Mouse (Mus musculus) MEL (cell line): ENCODE data around the gene Hist1h2af. TPM values are rescaled to one million over a fixed set of nuclear protein-coding genes. Genes with fewer than 3 reads are reported as not detected.

Experiments used
- DNase-seq: peaks from one replicate; pipeline ENCODE4 v3.0.0; 2011; ENCODE audit warnings: low read depth, low spot score
- H3K27ac ChIP-seq: 2 replicates; pipeline ENCODE4 v1.5.1; 2012; ENCODE audit warnings: low read depth, mild to moderate bottlenecking, control low read depth, low read length, moderate library complexity; ENCODE audit not compliant: control insufficient read depth
- H3K27me3 ChIP-seq, 2 experiments: fragments of 150-350 bp in 1 of 2; sonication (generic) in 1 of 2; 2 replicates each; pipeline ENCODE4 v1.6.1; 2012; ENCODE audit warnings: low read length in 2 of 2, mild to moderate bottlenecking in 2 of 2, improper control_type of control experiment in 1 of 2, moderate library complexity in 1 of 2; ENCODE audit not compliant: insufficient read depth in 2 of 2, control insufficient read depth in 1 of 2
- H3K36me3 ChIP-seq, 2 experiments: 2 replicates each; pipeline ENCODE4 v1.6.1; 2012 to 2014; ENCODE audit warnings: low read length in 2 of 2, improper control_type of control experiment in 1 of 2, inconsistent platforms in 1 of 2, mild to moderate bottlenecking in 1 of 2; ENCODE audit not compliant: insufficient read depth in 2 of 2, control insufficient read depth in 1 of 2
- H3K4me1 ChIP-seq, 2 experiments: fragments of 150-350 bp in 1 of 2; sonication (generic) in 1 of 2; 2 replicates each; pipeline ENCODE4 v1.6.1; 2012; ENCODE audit warnings: low read length in 2 of 2, improper control_type of control experiment in 1 of 2, mild to moderate bottlenecking in 1 of 2; ENCODE audit not compliant: insufficient read depth in 2 of 2, control insufficient read depth in 1 of 2
- H3K4me3 ChIP-seq, 2 experiments: fragments of 150-350 bp in 1 of 2; sonication (generic) in 1 of 2; 2 replicates each; pipeline ENCODE4 v1.5.1; 2012; ENCODE audit warnings: low read depth in 2 of 2, low read length in 2 of 2, mild to moderate bottlenecking in 2 of 2, moderate library complexity in 2 of 2, control low read depth in 1 of 2, improper control_type of control experiment in 1 of 2; ENCODE audit not compliant: control insufficient read depth in 1 of 2, insufficient read depth in 1 of 2
- H3K79me2 ChIP-seq: 2 replicates; pipeline ENCODE4 v1.6.1; 2012; ENCODE audit warnings: mild to moderate bottlenecking, low read length, moderate library complexity; ENCODE audit not compliant: control insufficient read depth, poor library complexity, insufficient read depth
- H3K9ac ChIP-seq: 2 replicates; pipeline ENCODE4 v1.6.1; 2012; ENCODE audit warnings: low read depth, mild to moderate bottlenecking, control low read depth, low read length, moderate library complexity; ENCODE audit not compliant: control insufficient read depth, poor library complexity, severe bottlenecking
- H3K9me3 ChIP-seq: fragments of 150-350 bp; sonication (generic); replicated peaks from 2 replicates; pipeline ENCODE4 v1.6.1; 2012; ENCODE audit warnings: mild to moderate bottlenecking, low read length, improper control_type of control experiment, moderate library complexity; ENCODE audit not compliant: insufficient read depth
- BHLHE40 ChIP-seq: IDR thresholded peaks from 2 replicates; pipeline ENCODE4 v1.6.1; 2012; ENCODE audit warnings: low read depth, mild to moderate bottlenecking, inconsistent platforms, low read length, improper control_type of control experiment, borderline replicate concordance
- CHD1 ChIP-seq: IDR thresholded peaks from 2 replicates; pipeline ENCODE4 v1.6.1; 2012; ENCODE audit warnings: low read depth, mild to moderate bottlenecking, inconsistent platforms, low read length, improper control_type of control experiment
- CTCF ChIP-seq, 3 experiments: IDR thresholded peaks in 2 of 3; conservative IDR thresholded peaks in 1 of 3; 2 replicates each; pipeline ENCODE4 v1.5.1; 2011 to 2012; ENCODE audit warnings: low read length in 3 of 3, low read depth in 2 of 3, mild to moderate bottlenecking in 2 of 3, improper control_type of control experiment in 1 of 3, inconsistent platforms in 1 of 3, mixed read lengths in 1 of 3, moderate library complexity in 1 of 3; ENCODE audit not compliant: control insufficient read depth in 1 of 3, insufficient read depth in 1 of 3, poor library complexity in 1 of 3, severe bottlenecking in 1 of 3
- E2F4 ChIP-seq: IDR thresholded peaks from 2 replicates; pipeline ENCODE4 v1.6.1; 2011; ENCODE audit warnings: low read depth, low read length, improper control_type of control experiment, borderline replicate concordance
- ETS1 ChIP-seq: IDR thresholded peaks from 2 replicates; pipeline ENCODE4 v1.6.1; 2012; ENCODE audit warnings: low read depth, mild to moderate bottlenecking, inconsistent platforms, low read length, improper control_type of control experiment, moderate library complexity
- GABPA ChIP-seq: IDR thresholded peaks from 2 replicates; pipeline ENCODE4 v1.6.1; 2012; ENCODE audit warnings: low read depth, mild to moderate bottlenecking, inconsistent platforms, low read length, improper control_type of control experiment, moderate library complexity
- GATA1 ChIP-seq: IDR thresholded peaks from 2 replicates; pipeline ENCODE4 v1.6.1; 2011; ENCODE audit warnings: low read depth, low read length, improper control_type of control experiment
- JUND ChIP-seq: IDR thresholded peaks from 2 replicates; pipeline ENCODE4 v1.6.1; 2011; ENCODE audit warnings: low read depth, mild to moderate bottlenecking, improper control_type of control experiment, low read length
- KAT2A ChIP-seq: conservative IDR thresholded peaks from 2 replicates; pipeline ENCODE4 v1.6.1; 2012; ENCODE audit warnings: low read depth, low read length, improper control_type of control experiment, inconsistent platforms
- MXI1 ChIP-seq: IDR thresholded peaks from 2 replicates; pipeline ENCODE4 v1.6.1; 2011; ENCODE audit warnings: mild to moderate bottlenecking, low read depth, low read length, improper control_type of control experiment
- MYC ChIP-seq: IDR thresholded peaks from 2 replicates; pipeline ENCODE4 v1.6.1; 2011; ENCODE audit warnings: low read depth, mild to moderate bottlenecking, low read length, improper control_type of control experiment, moderate library complexity
- NRF1 ChIP-seq: IDR thresholded peaks from 2 replicates; pipeline ENCODE4 v1.6.1; 2014; ENCODE audit warnings: low read depth, mild to moderate bottlenecking, inconsistent platforms, low read length, improper control_type of control experiment, moderate library complexity; ENCODE audit not compliant: poor library complexity, insufficient read depth, severe bottlenecking
- POLR2A ChIP-seq, 2 experiments: IDR thresholded peaks; 2 replicates each; pipeline ENCODE4 v1.6.1; 2011 to 2012; ENCODE audit warnings: low read length in 2 of 2, mild to moderate bottlenecking in 2 of 2, control low read depth in 1 of 2, improper control_type of control experiment in 1 of 2, low read depth in 1 of 2, moderate library complexity in 1 of 2; ENCODE audit not compliant: control insufficient read depth in 1 of 2, insufficient read depth in 1 of 2, poor library complexity in 1 of 2
- POLR2AphosphoS2 ChIP-seq: IDR thresholded peaks from 2 replicates; pipeline ENCODE4 v1.6.1; 2011; ENCODE audit warnings: low read length, improper control_type of control experiment
- RAD21 ChIP-seq: IDR thresholded peaks from 2 replicates; pipeline ENCODE4 v1.6.1; 2011; ENCODE audit warnings: mild to moderate bottlenecking, low read depth, low read length, improper control_type of control experiment
- SIN3A ChIP-seq: IDR thresholded peaks from 2 replicates; pipeline ENCODE4 v1.6.1; 2012; ENCODE audit warnings: low read length, improper control_type of control experiment, inconsistent platforms
- SMC3 ChIP-seq: IDR thresholded peaks from 2 replicates; pipeline ENCODE4 v1.6.1; 2011; ENCODE audit warnings: low read depth, low read length, improper control_type of control experiment
- TAL1 ChIP-seq: IDR thresholded peaks from 2 replicates; pipeline ENCODE4 v1.6.1; 2012; ENCODE audit warnings: mild to moderate bottlenecking, inconsistent platforms, low read length, moderate library complexity, mixed read lengths
- TBP ChIP-seq: IDR thresholded peaks from 2 replicates; pipeline ENCODE4 v1.8.0; 2011; ENCODE audit warnings: low read depth, low read length, improper control_type of control experiment
- ZMIZ1 ChIP-seq: IDR thresholded peaks from 2 replicates; pipeline ENCODE4 v1.6.1; 2012; ENCODE audit warnings: low read depth, mild to moderate bottlenecking, inconsistent platforms, low read length, improper control_type of control experiment, moderate library complexity
- polyA plus RNA-seq, 2 experiments: library from polyadenylated mRNA; stranded (reverse) in 1 of 2; unstranded in 1 of 2; fragments of >175 nt in 1 of 2; fragments of >200 nt in 1 of 2; gene quantifications; 2 replicates each; pipeline versions ENCODE4 v1.2.1 to v1.2.4; 2012; ENCODE audit warnings: low replicate concordance in 2 of 2, low read depth in 1 of 2; ENCODE audit not compliant: insufficient read length in 2 of 2, insufficient read depth in 1 of 2, missing spikeins in 1 of 2
- total RNA-seq: library from RNA; depleted of rRNA; stranded (reverse); fragments of 300-350 nt; gene quantifications from 2 replicates; pipeline ENCODE4 v1.2.3, GENCODE M21; 2012

Gene Hist1h2af
- total and polyA plus RNA-seq, 3 experiments: 64.3 to 939 TPM; not detected in 1

DNA sequence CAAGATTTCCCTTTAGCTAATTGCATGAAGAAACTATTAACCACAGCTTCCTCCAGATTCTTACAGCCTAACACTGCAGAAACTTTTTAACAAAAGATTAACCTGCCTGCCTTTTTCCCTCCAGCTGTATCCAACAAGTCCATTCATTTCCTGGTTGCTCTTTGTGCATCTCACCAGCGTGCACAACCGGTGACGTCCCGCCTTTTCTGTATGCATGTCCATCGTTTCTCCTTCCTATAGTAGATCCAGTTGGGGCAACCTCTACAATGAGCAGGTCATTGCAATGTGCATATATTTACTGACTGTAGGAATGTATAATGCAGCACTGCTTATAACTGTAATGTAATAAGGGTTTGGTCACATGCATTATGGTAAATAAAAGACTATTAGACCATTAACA lies 9.7 kb upstream of the Hist1h2af start:
- Histone ChIP-seq H3K9me3 (no peaks in the 10 kb centered on the region), H3K9ac (no peak overlapping the region), H3K27ac (no peak overlapping the region), H3K4me1 (peaks cover 6 to 13% of the 10 kb centered on the region in 2 experiments), H3K79me2 (no peaks in the 10 kb centered on the region), H3K4me3 (peak overlapping the region in 1 of 2 experiments; percentile 33; a peak in 3 of 4 replicates), H3K27me3 (no peaks in the 10 kb centered on the region), H3K36me3 (peaks cover 0 to 28% of the 10 kb centered on the region in 2 experiments; a peak in 2 of 4 replicates)
- peak; percentile 57 for DNase-seq
- no peak for TF ChIP-seq ETS1
- TF ChIP-seq MYC: no peak
- TF ChIP-seq JUND: no peak
- TF ChIP-seq SMC3: no peak
- TF ChIP-seq, all 39 proteins: peak for 0

GRCm38 (mm10) chr13:23524654-23525053 lies 9.1 kb upstream of the Hist1h2af start:
- H3K27me3 ChIP-seq: no peaks in the 10 kb centered on the region
- TF ChIP-seq GATA1 (peak; percentile 66), E2F4 (no peak), CTCF (IDR thresholded peaks at IDR 0.05 in 2 of 3, conservative IDR thresholded peaks at IDR 0.05 in 1 of 3; ENCODE audit: control insufficient read depth in 1 of 3, insufficient read depth in 1 of 3, low read depth in 2 of 3, low read length in 3 of 3, poor library complexity in 1 of 3, severe bottlenecking in 1 of 3) (peak in 2 of 3 experiments; percentile 88 to 93; a peak in 4 of 6 replicates), TBP (peak; percentile 73)
- TF ChIP-seq, all 39 proteins: peak for 3
- peaks cover 0 to 28% of the 10 kb centered on the region in 2 experiments; a peak in 2 of 4 replicates for H3K36me3 ChIP-seq
- peak overlapping the region; percentile 39 for H3K9ac ChIP-seq
- peaks cover 6 to 13% of the 10 kb centered on the region in 2 experiments for H3K4me1 ChIP-seq
- no peaks in the 10 kb centered on the region for H3K9me3 ChIP-seq
- H3K4me3 ChIP-seq: peak overlapping the region; percentile 24 to 49
- no peak overlapping the region for H3K27ac ChIP-seq
- H3K79me2 ChIP-seq: no peaks in the 10 kb centered on the region
- DNase-seq: peak; percentile 94

- H3K36me3 ChIP-seq: peaks cover 0 to 17% of the 10 kb centered on the region in 2 experiments; a peak in 2 of 4 replicates
- no peaks in the 10 kb centered on the region; the same call in 1 of the 2 replicates for H3K79me2 ChIP-seq
- H3K4me3 ChIP-seq: peak overlapping the region; percentile 24 to 58
- TF ChIP-seq NRF1 (no peak), MXI1 (no peak), SIN3A (no peak), TBP (no peak), KAT2A (no peak), POLR2AphosphoS2 (no peak), CHD1 (no peak), BHLHE40 (no peak), TAL1 (no peak), RAD21 (no peak), GABPA (no peak), POLR2A (IDR thresholded peaks at IDR 0.05; ENCODE audit: control insufficient read depth in 1 of 2, insufficient read depth in 1 of 2, low read depth in 1 of 2, low read length in 2 of 2, poor library complexity in 1 of 2) (no peak), ZMIZ1 (no peak)
- TF ChIP-seq, all 39 proteins: peak for 0
- peak overlapping the region; percentile 54 for H3K9ac ChIP-seq
- no peaks in the 10 kb centered on the region for H3K9me3 ChIP-seq
- peaks cover 6 to 7% of the 10 kb centered on the region in 2 experiments for H3K4me1 ChIP-seq
- peak overlapping the region; percentile 41; the same call in 1 of the 2 replicates for H3K27ac ChIP-seq
- no peaks in the 10 kb centered on the region for H3K27me3 ChIP-seq
- DNase-seq: peak; percentile 75
Measured at GRCm38 (mm10) chr13:23525901-23526300, 7.8 kb upstream of the Hist1h2af start.
